Mouse (Mus musculus) olfactory bulb, adult 2 months (tissue): ENCODE measurements at regions not wholly inside any gene's neighbourhood (a gene's known extent, or its start where the extent isn't known, plus 50 kb on each side); places are given as distances from the start of the nearest gene placed in this dataset.

Experiments
- H3K27ac ChIP-seq: fragments of 200-500 bp; 2 replicates; pipeline ENCODE4 v1.5.1; 2012; ENCODE audit warnings: low read depth, low read length; ENCODE audit not compliant: insufficient read depth
- H3K4me1 ChIP-seq: fragments of 200-500 bp; 2 replicates; pipeline ENCODE4 v1.6.1; 2012; ENCODE audit warnings: low read length; ENCODE audit not compliant: control insufficient read depth, insufficient read depth
- H3K4me3 ChIP-seq: fragments of 200-500 bp; 2 replicates; pipeline ENCODE4 v1.5.1; 2012; ENCODE audit warnings: mild to moderate bottlenecking, low read depth, low read length, moderate library complexity; ENCODE audit not compliant: insufficient read depth
- CTCF ChIP-seq: fragments of 200-500 bp; IDR thresholded peaks from 2 replicates; pipeline ENCODE4 v1.5.1; 2012; ENCODE audit warnings: low read depth, mild to moderate bottlenecking, low read length, moderate library complexity; ENCODE audit not compliant: insufficient read depth
- POLR2A ChIP-seq: fragments of 200-500 bp; IDR thresholded peaks from 2 replicates; pipeline ENCODE4 v1.6.1; 2012; ENCODE audit warnings: mild to moderate bottlenecking, low read depth, low read length, moderate library complexity; ENCODE audit not compliant: insufficient read depth
- WGBS: fragments of 180-500 bp; shearing (Covaris S2); methylation state at CpG from one replicate; pipeline ENCODE4 v1.1.7; 2018; 5-methylcytosine and 5-hydroxymethylcytosine counted together

GRCm38 (mm10) chr9:122571402-122572059, 175.6 kb upstream of the Topaz1 start:
- Histone ChIP-seq H3K4me1 (peaks cover 30% of the 10 kb centered on the region), H3K4me3 (peak overlapping the region; percentile 92), H3K27ac (peak overlapping the region; percentile 78)
- TF ChIP-seq CTCF (no peak), POLR2A (no peak)
- WGBS, result 2% methylated on average over 37 of the region's 37 CpGs

- H3K27ac ChIP-seq, result peak overlapping the region; percentile 88
- H3K4me3 ChIP-seq, result peak overlapping the region; percentile 92
- peaks cover 30% of the 10 kb centered on the region for H3K4me1 ChIP-seq
- TF ChIP-seq CTCF, result no peak
- TF ChIP-seq POLR2A, result peak; percentile 87
- WGBS, result under 1% methylated on average over 68 of the region's 68 CpGs
Observed at GRCm38 (mm10) chr9:122572060-122572835, 174.9 kb upstream of the Topaz1 start.

- TF ChIP-seq CTCF, result no peak
- TF ChIP-seq POLR2A, result no peak
- Histone ChIP-seq H3K27ac (peak overlapping the region; percentile 88; the same call in 1 of the 2 replicates), H3K4me3 (peak overlapping the region; percentile 92), H3K4me1 (peaks cover 30% of the 10 kb centered on the region)
- WGBS, result under 1% methylated on average over 13 of the region's 13 CpGs
Observed at GRCm38 (mm10) chr9:122572836-122573267, 174.3 kb upstream of the Topaz1 start.

- WGBS, result 46% methylated on average over 8 of the region's 8 CpGs
- Histone ChIP-seq H3K4me1 (peaks cover 54% of the 10 kb centered on the region), H3K27ac (peak overlapping the region; percentile 32), H3K4me3 (no peak overlapping the region)
- TF ChIP-seq CTCF (no peak), POLR2A (no peak)
Observed at GRCm38 (mm10) chr9:122585228-122585627, 161.9 kb upstream of the Topaz1 start.

- H3K4me1 ChIP-seq, result peaks cover 57% of the 10 kb centered on the region
- TF ChIP-seq POLR2A (no peak), CTCF (no peak)
- no peak overlapping the region for H3K4me3 ChIP-seq
- peak overlapping the region; percentile 66 for H3K27ac ChIP-seq
- WGBS, result 44% methylated on average over 6 of the region's 6 CpGs
Observed at GRCm38 (mm10) chr9:122586421-122586820, 160.7 kb upstream of the Topaz1 start.

GRCm38 (mm10) chr9:122586986-122587385, 160.2 kb upstream of the Topaz1 start:
- no peak for TF ChIP-seq CTCF
- no peak for TF ChIP-seq POLR2A
- WGBS, result 63% methylated on average over 5 of the region's 5 CpGs

GRCm38 (mm10) chr9:122588246-122588645, 158.9 kb upstream of the Topaz1 start:
- WGBS, result 59% methylated on average over 8 of the region's 8 CpGs
- peaks cover 56% of the 10 kb centered on the region for H3K4me1 ChIP-seq
- H3K27ac ChIP-seq, result no peak overlapping the region
- no peak overlapping the region for H3K4me3 ChIP-seq
- TF ChIP-seq POLR2A, result no peak
- no peak for TF ChIP-seq CTCF

More at GRCm38 (mm10) chr9:122586986-122587385, 160.2 kb upstream of the Topaz1 start:
- Histone ChIP-seq H3K4me1 (peaks cover 57% of the 10 kb centered on the region), H3K4me3 (no peak overlapping the region), H3K27ac (peak overlapping the region; percentile 16; the same call in 1 of the 2 replicates)

- Histone ChIP-seq H3K27ac (peak overlapping the region; percentile 80), H3K4me3 (no peak overlapping the region), H3K4me1 (peaks cover 34% of the 10 kb centered on the region)
- TF ChIP-seq CTCF (no peak), POLR2A (no peak)
- WGBS, result 7% methylated on average over 7 of the region's 7 CpGs
Observed at GRCm38 (mm10) chr9:122592820-122593615, 154.1 kb upstream of the Topaz1 start.
